Mouse (Mus musculus): Measurements from ENCODE around the gene Fgf18. TPM values are rescaled to one million over a fixed set of nuclear protein-coding genes. Genes with fewer than 3 reads are reported as not detected.

Fgf18 gene
- polyA plus RNA-seq (2016; fragmentation: Nextera tagmentation; extraction: Ambion mirVana): 2.1 and 2.4 TPM in 2 replicates

- H3K9me3 ChIP-seq: no peaks in the 10 kb centered on the region
- peak within 1 kb of the TSS; percentile 73 for H3K4me2 ChIP-seq
- WGBS: under 1% methylated on average over 30 of the region's 53 CpGs
- H3K4me1 ChIP-seq: peaks cover 46% of the 10 kb centered on the region
- H3K4me3 ChIP-seq (replicated peaks): peak within 1 kb of the TSS; percentile 59
- peak; percentile 65 for ATAC-seq (ENCODE audit: low FRiP score)
- H3K27ac ChIP-seq: peak within 1 kb of the TSS; percentile 61
- H3K9ac ChIP-seq: peak within 1 kb of the TSS; percentile 69
- H3K27me3 ChIP-seq: peaks cover 53% of the 10 kb centered on the region
- peaks cover 27% of the 10 kb centered on the region for H3K36me3 ChIP-seq (replicated peaks)
Observed at GRCm38 (mm10) chr11:33147171-33147571, at the start of gene Fgf18. Gene Fgf18 (minus strand): TSS chr11:33147400.

DNA sequence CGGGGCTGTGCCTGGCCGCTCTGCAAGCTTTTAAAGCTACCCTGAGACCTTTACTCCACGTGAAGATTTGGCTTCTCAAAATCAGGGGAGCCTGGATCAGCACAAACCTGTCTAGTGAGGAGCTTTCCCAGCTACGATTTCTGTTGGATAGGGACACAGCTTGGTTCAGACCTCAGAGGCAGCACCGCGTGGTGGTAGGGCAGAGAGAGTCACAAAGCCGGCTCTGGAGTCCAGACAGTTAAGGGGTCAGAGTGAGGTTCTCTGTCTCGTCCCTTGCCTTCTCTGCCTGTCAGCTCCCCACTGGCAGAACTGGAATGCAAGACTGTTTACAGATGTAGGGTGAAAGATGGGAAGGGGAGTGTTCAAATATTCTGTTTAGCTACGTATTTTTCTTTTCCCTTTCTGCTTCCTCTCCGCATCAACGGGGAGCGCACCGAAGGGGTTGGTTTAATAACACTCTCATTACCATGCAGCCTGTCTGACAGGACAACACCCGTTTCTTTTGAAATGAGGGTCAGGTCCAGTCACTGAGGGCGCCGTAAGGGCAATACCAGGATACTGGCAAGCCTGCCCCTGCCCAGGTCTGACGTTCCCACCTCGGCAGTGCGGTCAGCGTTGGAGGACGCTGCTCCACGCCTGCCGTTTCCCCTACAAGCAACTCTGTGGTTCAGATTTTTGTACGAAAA is 49.4 kb upstream of the Fgf18 start:
- Histone ChIP-seq H3K4me1 (peaks cover 28% of the 10 kb centered on the region), H3K9me3 (0 out of 2 replicates have a peak, but pooled peaks cover 3% of the 10 kb centered on the region), H3K4me3 (replicated peaks) (no peak overlapping the region), H3K9ac (no peak overlapping the region), H3K27me3 (peaks cover 89% of the 10 kb centered on the region), H3K36me3 (replicated peaks) (no peaks in the 10 kb centered on the region), H3K27ac (no peak overlapping the region), H3K4me2 (no peak overlapping the region)
- ATAC-seq (ENCODE audit: low FRiP score): no peak
- 6% methylated on average over 24 of the region's 24 CpGs for WGBS

DNA sequence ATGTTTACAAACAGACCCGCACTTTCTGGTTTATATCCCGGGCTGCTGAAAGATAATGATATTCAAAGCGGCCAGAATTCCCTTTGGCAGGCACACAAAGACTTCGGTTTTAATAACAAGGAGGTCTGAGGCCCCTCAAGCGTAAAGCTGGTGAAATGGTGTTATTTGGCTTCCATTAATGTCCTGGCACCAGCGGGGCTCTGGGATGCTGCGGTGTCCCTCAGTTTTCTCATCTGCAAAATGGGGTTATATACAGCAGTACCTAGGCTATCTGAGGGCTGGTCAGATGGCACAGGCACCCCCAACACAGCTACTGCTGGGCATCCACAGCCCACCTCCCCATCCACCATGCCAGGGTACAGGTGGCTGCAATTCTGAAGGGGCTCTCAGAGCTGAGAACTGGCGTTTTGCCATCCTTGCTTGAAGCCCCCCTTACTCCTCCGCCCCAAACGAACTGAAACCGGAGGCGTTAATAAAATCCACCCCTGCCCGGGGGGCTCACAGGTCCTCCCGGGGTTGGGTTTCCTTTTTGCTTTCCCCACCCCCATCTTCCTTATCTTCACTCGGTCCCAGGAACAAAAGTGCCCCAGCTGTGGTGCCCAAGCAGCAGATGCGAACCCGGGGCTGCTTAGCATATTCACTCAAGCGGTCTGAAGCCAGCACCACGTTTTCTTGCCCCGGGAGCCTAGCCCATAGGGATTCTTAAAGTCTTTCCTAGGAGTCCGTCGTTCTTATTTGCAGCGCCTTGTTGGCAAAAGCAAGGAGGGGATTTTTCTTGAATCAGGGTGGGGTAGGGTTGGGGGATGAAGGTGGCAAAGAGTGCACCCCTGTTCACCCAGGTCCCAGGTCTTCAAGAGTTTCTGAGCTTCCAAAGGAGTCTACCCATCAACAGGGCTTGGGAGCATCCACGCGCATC is 48.6 kb upstream of the Fgf18 start:
- H3K27ac ChIP-seq: no peak overlapping the region
- ATAC-seq (ENCODE audit: low FRiP score): no peak
- H3K4me3 ChIP-seq (replicated peaks): no peak overlapping the region
- H3K4me1 ChIP-seq: peaks cover 20% of the 10 kb centered on the region
- no peak overlapping the region for H3K9ac ChIP-seq
- no peak overlapping the region for H3K4me2 ChIP-seq
- peaks cover 89% of the 10 kb centered on the region for H3K27me3 ChIP-seq
- H3K36me3 ChIP-seq (replicated peaks): no peaks in the 10 kb centered on the region
- 0 out of 2 replicates have a peak, but pooled peaks cover 3% of the 10 kb centered on the region for H3K9me3 ChIP-seq
- 3% methylated on average over 25 of the region's 25 CpGs for WGBS

GRCm38 (mm10) chr11:33195061-33195460 is 47.9 kb upstream of the Fgf18 start:
- Histone ChIP-seq H3K36me3 (replicated peaks) (no peaks in the 10 kb centered on the region), H3K4me1 (peaks cover 12% of the 10 kb centered on the region), H3K27ac (no peak overlapping the region), H3K4me3 (replicated peaks) (no peak overlapping the region), H3K9me3 (0 out of 2 replicates have a peak, but pooled peaks cover 3% of the 10 kb centered on the region), H3K9ac (no peak overlapping the region), H3K27me3 (peaks cover 87% of the 10 kb centered on the region), H3K4me2 (no peak overlapping the region)
- WGBS: 10% methylated on average over 7 of the region's 7 CpGs
- no peak for ATAC-seq (ENCODE audit: low FRiP score)

DNA sequence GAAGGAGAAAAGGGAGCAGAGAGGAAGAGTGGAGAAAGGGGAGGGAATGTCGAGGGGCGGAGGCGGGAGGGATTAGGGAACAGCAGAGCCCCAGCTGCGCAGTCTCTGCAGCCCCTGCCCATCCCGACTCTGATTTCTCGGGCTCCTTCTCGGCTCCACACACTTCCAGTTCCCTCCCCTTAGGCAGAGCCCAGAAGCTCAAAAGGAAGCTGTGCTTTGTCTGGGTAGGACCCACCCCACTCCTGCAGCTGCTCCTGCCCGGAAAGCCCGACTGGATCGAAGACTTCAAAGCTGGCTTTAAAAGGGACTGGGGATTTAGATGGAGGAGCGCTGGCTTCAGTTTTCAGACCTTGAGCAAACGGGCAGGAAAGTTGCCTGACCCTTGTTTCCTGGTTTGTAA is 46.5 kb upstream of the Fgf18 start:
- Histone ChIP-seq H3K9me3 (0 out of 2 replicates have a peak, but pooled peaks cover 3% of the 10 kb centered on the region), H3K4me3 (replicated peaks) (no peak overlapping the region), H3K4me1 (peaks cover 11% of the 10 kb centered on the region; the same call in 1 of the 2 replicates), H3K9ac (no peak overlapping the region), H3K36me3 (replicated peaks) (no peaks in the 10 kb centered on the region), H3K4me2 (0 out of 2 replicates have a peak overlapping the region, but pooled peaks have one; percentile 1), H3K27me3 (peaks cover 73% of the 10 kb centered on the region), H3K27ac (no peak overlapping the region)
- ATAC-seq (ENCODE audit: low FRiP score): peak; percentile 53; the same call in 1 of the 2 replicates
- WGBS: 0% methylated on average over 12 of the region's 12 CpGs

GRCm38 (mm10) chr11:33181804-33182203 is 34.6 kb upstream of the Fgf18 start:
- Histone ChIP-seq H3K9ac (no peak overlapping the region), H3K27ac (no peak overlapping the region), H3K27me3 (peaks cover 33% of the 10 kb centered on the region), H3K4me2 (no peak overlapping the region), H3K4me3 (replicated peaks) (no peak overlapping the region), H3K9me3 (no peaks in the 10 kb centered on the region), H3K36me3 (replicated peaks) (no peaks in the 10 kb centered on the region), H3K4me1 (peaks cover 16% of the 10 kb centered on the region)
- 80% methylated on average over 3 of the region's 3 CpGs for WGBS
- no peak for ATAC-seq (ENCODE audit: low FRiP score)

DNA sequence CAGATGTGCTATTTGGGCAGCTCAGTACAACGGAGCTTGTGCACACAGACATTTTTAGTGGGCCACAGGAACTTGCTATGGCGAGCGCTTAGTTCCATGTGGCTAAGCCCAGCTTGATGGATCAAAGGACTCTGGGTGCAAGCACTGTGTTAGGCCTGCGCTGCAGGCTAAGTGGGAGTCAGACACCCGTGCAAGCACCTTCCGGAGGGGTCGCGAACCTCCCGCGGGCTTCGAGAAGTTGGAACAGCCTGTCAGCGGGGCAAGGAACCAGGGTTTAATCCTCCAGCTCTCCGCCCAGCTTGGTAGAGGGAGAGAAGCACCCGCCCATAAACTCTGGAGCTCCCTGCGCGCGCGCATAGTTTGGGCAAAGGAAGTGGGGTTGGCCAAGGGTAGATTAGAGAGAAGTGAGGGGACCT is 33.5 kb upstream of the Fgf18 start:
- Histone ChIP-seq H3K27ac (no peak overlapping the region), H3K36me3 (replicated peaks) (no peaks in the 10 kb centered on the region), H3K27me3 (peaks cover 41% of the 10 kb centered on the region), H3K4me2 (peak overlapping the region; percentile 46), H3K4me3 (replicated peaks) (peak overlapping the region; percentile 29; the same call in 1 of the 2 replicates), H3K9ac (no peak overlapping the region), H3K9me3 (no peaks in the 10 kb centered on the region), H3K4me1 (peaks cover 16% of the 10 kb centered on the region)
- WGBS: under 1% methylated on average over 18 of the region's 18 CpGs
- ATAC-seq (ENCODE audit: low FRiP score): no peak

DNA sequence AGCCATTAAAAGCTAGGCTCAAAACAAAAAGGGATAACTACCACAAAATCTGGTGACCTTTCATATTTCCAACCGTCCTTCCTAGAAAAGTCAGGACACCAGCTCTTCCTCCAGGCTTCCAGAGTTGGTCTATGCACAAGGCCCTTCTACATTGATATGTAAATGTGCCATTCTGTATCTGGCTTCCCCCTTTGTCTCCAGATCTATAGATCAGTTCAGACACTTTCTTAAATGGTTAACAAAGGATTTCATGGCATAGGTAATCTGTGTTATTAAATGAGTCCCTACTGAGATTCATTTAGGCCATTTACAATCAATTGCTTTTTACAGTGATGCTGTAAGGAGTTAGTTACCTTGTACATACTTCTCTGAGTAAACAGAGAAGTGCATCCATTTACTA is 32.6 kb upstream of the Fgf18 start:
- H3K9me3 ChIP-seq: no peaks in the 10 kb centered on the region
- 10% methylated on average over 1 of the region's 1 CpGs for WGBS
- no peak overlapping the region for H3K4me2 ChIP-seq
- no peak overlapping the region for H3K27ac ChIP-seq
- peaks cover 42% of the 10 kb centered on the region for H3K27me3 ChIP-seq
- no peak overlapping the region for H3K4me3 ChIP-seq (replicated peaks)
- no peak overlapping the region for H3K9ac ChIP-seq
- no peak for ATAC-seq (ENCODE audit: low FRiP score)
- H3K4me1 ChIP-seq: peaks cover 16% of the 10 kb centered on the region
- H3K36me3 ChIP-seq (replicated peaks): no peaks in the 10 kb centered on the region

GRCm38 (mm10) chr11:33176525-33177245 is 29.5 kb upstream of the Fgf18 start:
- Histone ChIP-seq H3K9ac (no peak overlapping the region), H3K36me3 (replicated peaks) (no peaks in the 10 kb centered on the region), H3K4me1 (peaks cover 16% of the 10 kb centered on the region), H3K4me2 (no peak overlapping the region), H3K4me3 (replicated peaks) (no peak overlapping the region), H3K27ac (no peak overlapping the region), H3K27me3 (peaks cover 41% of the 10 kb centered on the region), H3K9me3 (no peaks in the 10 kb centered on the region)
- ATAC-seq (ENCODE audit: low FRiP score): peak; percentile 49; the same call in 1 of the 2 replicates
- 32% methylated on average over 20 of the region's 20 CpGs for whole genome bisulfite sequencing

GRCm38 (mm10) chr11:33175768-33176167 is 28.6 kb upstream of the Fgf18 start:
- Histone ChIP-seq H3K27ac (no peak overlapping the region), H3K36me3 (replicated peaks) (no peaks in the 10 kb centered on the region), H3K4me2 (no peak overlapping the region), H3K9ac (no peak overlapping the region), H3K27me3 (peaks cover 32% of the 10 kb centered on the region), H3K4me3 (replicated peaks) (no peak overlapping the region), H3K9me3 (no peaks in the 10 kb centered on the region), H3K4me1 (peaks cover 10% of the 10 kb centered on the region)
- 78% methylated on average over 2 of the region's 3 CpGs for WGBS
- no peak for ATAC-seq (ENCODE audit: low FRiP score)

GRCm38 (mm10) chr11:33170489-33170888 is 23.3 kb upstream of the Fgf18 start:
- Histone ChIP-seq H3K27me3 (peaks cover 10% of the 10 kb centered on the region; the same call in 1 of the 2 replicates), H3K9me3 (no peaks in the 10 kb centered on the region), H3K4me1 (no peaks in the 10 kb centered on the region), H3K27ac (no peak overlapping the region), H3K4me3 (replicated peaks) (no peak overlapping the region), H3K4me2 (no peak overlapping the region), H3K36me3 (replicated peaks) (no peaks in the 10 kb centered on the region), H3K9ac (no peak overlapping the region)
- 12% methylated on average over 9 of the region's 9 CpGs for WGBS
- ATAC-seq (ENCODE audit: low FRiP score): no peak
